Mouse (Mus musculus) heart, postnatal 0 days (tissue): ENCODE measurements around the gene Tuft1. TPM values are rescaled to one million over a fixed set of nuclear protein-coding genes. Genes with fewer than 3 reads are reported as not detected.
A peak's percentile ranks its signal among the peaks of the same experiment; 100 is the strongest.

Experiments
- ATAC-seq: fragments of 200-750 bp; cut with Nextera tagmentation; 2 replicates; pipeline ENCODE4 v1.8.0; 2017; ENCODE audit warnings: low read depth, moderate number of reproducible peaks, moderate library complexity; ENCODE audit not compliant: insufficient read depth
- DNase-seq: peaks from one replicate; pipeline ENCODE4 v3.0.0-alpha.2; 2016; ENCODE audit warnings: low spot score
- H3K27ac ChIP-seq: fragments of 300-500 bp; sonication (generic); 2 replicates; pipeline ENCODE4 v1.5.1; 2014; ENCODE audit warnings: low read depth, mild to moderate bottlenecking
- H3K27me3 ChIP-seq: fragments of 300-500 bp; sonication (generic); 2 replicates; pipeline ENCODE4 v1.6.1; 2014; ENCODE audit warnings: low read length, mixed read lengths; ENCODE audit not compliant: control insufficient read depth, insufficient read depth
- H3K36me3 ChIP-seq: fragments of 300-500 bp; sonication (generic); replicated peaks from 2 replicates; pipeline ENCODE4 v1.6.1; 2014; ENCODE audit warnings: low read length, mixed read lengths; ENCODE audit not compliant: control insufficient read depth, insufficient read depth
- H3K4me1 ChIP-seq: fragments of 300-500 bp; sonication (generic); 2 replicates; pipeline ENCODE4 v1.6.1; 2014; ENCODE audit warnings: antibody characterized with exemption; ENCODE audit not compliant: control insufficient read depth, insufficient read depth
- H3K4me2 ChIP-seq: fragments of 300-500 bp; sonication (generic); 2 replicates; pipeline ENCODE4 v1.6.1; 2014; ENCODE audit warnings: low read depth, mild to moderate bottlenecking, low read length, moderate library complexity
- H3K4me3 ChIP-seq: fragments of 300-500 bp; sonication (generic); 2 replicates; pipeline ENCODE4 v1.5.1; 2014; ENCODE audit warnings: low read depth, low read length
- H3K9ac ChIP-seq: fragments of 300-500 bp; sonication (generic); replicated peaks from 2 replicates; pipeline ENCODE4 v1.6.1; 2014; ENCODE audit warnings: low read depth, low read length, mixed read lengths
- H3K9me3 ChIP-seq: fragments of 300-500 bp; sonication (generic); replicated peaks from 2 replicates; pipeline ENCODE4 v1.6.1; 2016; ENCODE audit warnings: low read length; ENCODE audit not compliant: control insufficient read depth
- CTCF ChIP-seq: IDR thresholded peaks from 2 replicates; pipeline ENCODE4 v1.5.1; 2016; ENCODE audit warnings: antibody characterized with exemption, control low read depth, low read depth
- EP300 ChIP-seq: IDR thresholded peaks from 2 replicates; pipeline ENCODE4 v1.6.1; 2016; ENCODE audit warnings: antibody characterized with exemption, low read depth
- WGBS: fragments of 180-500 bp; shearing (Covaris S2); extraction: QIAGEN DNeasy Blood & Tissue Kit; methylation state at CpG from one replicate; pipeline ENCODE4 v1.1.7; 2014; 5-methylcytosine and 5-hydroxymethylcytosine counted together
- polyA plus RNA-seq: library from polyadenylated mRNA; unstranded; fragments of >200 nt; fragmentation: Nextera tagmentation; extraction: Ambion mirVana; gene quantifications from 2 replicates; pipeline ENCODE4 v1.2.1, GENCODE M21; 2015
- total RNA-seq: library from RNA; depleted of rRNA; stranded (reverse); fragments of >200 nt; gene quantifications from 2 replicates; pipeline ENCODE4 v1.2.3, GENCODE M21; 2014; ENCODE audit warnings: low replicate concordance

The Tuft1 gene
- total and polyA plus RNA-seq, 2 experiments from 2014 or later: 4.8 to 29.0 TPM

GRCm38 (mm10) chr3:94601959-94602358, 56.7 kb downstream of the Tuft1 start:
- DNase-seq (peak; percentile 57), ATAC-seq (no peak)
- Histone ChIP-seq H3K9ac (no peak overlapping the region), H3K27me3 (no peaks in the 10 kb centered on the region), H3K4me2 (no peak overlapping the region), H3K4me3 (no peak overlapping the region), H3K9me3 (no peaks in the 10 kb centered on the region), H3K4me1 (no peaks in the 10 kb centered on the region), H3K27ac (no peak overlapping the region), H3K36me3 (no peaks in the 10 kb centered on the region)
- TF ChIP-seq CTCF (peak; percentile 71), EP300 (no peak)
- WGBS: 4% methylated on average over 4 of the region's 4 CpGs

- no peak overlapping the region for H3K4me2 ChIP-seq
- DNase-seq: no peak
- no peaks in the 10 kb centered on the region for H3K4me1 ChIP-seq
- TF ChIP-seq CTCF (no peak), EP300 (no peak)
- H3K9me3 ChIP-seq: no peaks in the 10 kb centered on the region
- no peak overlapping the region for H3K9ac ChIP-seq
- H3K36me3 ChIP-seq: no peaks in the 10 kb centered on the region
- no peak for ATAC-seq
- H3K4me3 ChIP-seq: no peak overlapping the region
- no peak overlapping the region for H3K27ac ChIP-seq
- no peaks in the 10 kb centered on the region for H3K27me3 ChIP-seq
- WGBS: 63% methylated on average over 3 of the region's 3 CpGs
Measured at GRCm38 (mm10) chr3:94597224-94597779, 61.4 kb downstream of the Tuft1 start.

- Histone ChIP-seq H3K27me3 (no peaks in the 10 kb centered on the region), H3K9me3 (no peaks in the 10 kb centered on the region), H3K4me1 (no peaks in the 10 kb centered on the region), H3K27ac (no peak overlapping the region), H3K4me2 (no peak overlapping the region), H3K4me3 (no peak overlapping the region), H3K9ac (no peak overlapping the region), H3K36me3 (no peaks in the 10 kb centered on the region)
- ATAC-seq (no peak), DNase-seq (no peak)
- 75% methylated on average over 6 of the region's 6 CpGs for WGBS
- TF ChIP-seq EP300 (no peak), CTCF (no peak)
Measured at GRCm38 (mm10) chr3:94595871-94596287, 62.8 kb downstream of the Tuft1 start.

GRCm38 (mm10) chr3:94591066-94591465, 67.6 kb downstream of the Tuft1 start:
- H3K4me2 ChIP-seq: no peak overlapping the region
- H3K4me3 ChIP-seq: no peak overlapping the region
- TF ChIP-seq CTCF (no peak), EP300 (no peak)
- H3K27ac ChIP-seq: no peak overlapping the region
- DNase-seq (no peak), ATAC-seq (no peak)
- H3K4me1 ChIP-seq: no peaks in the 10 kb centered on the region
- no peak overlapping the region for H3K9ac ChIP-seq
- no peaks in the 10 kb centered on the region for H3K9me3 ChIP-seq
- H3K36me3 ChIP-seq: no peaks in the 10 kb centered on the region
- WGBS: 70% methylated on average over 5 of the region's 5 CpGs
- H3K27me3 ChIP-seq: no peaks in the 10 kb centered on the region

- Histone ChIP-seq H3K4me2 (no peak overlapping the region), H3K4me1 (no peaks in the 10 kb centered on the region), H3K27me3 (no peaks in the 10 kb centered on the region), H3K36me3 (no peaks in the 10 kb centered on the region), H3K27ac (no peak overlapping the region), H3K9ac (no peak overlapping the region), H3K9me3 (no peaks in the 10 kb centered on the region), H3K4me3 (no peak overlapping the region)
- DNase-seq (no peak), ATAC-seq (no peak)
- TF ChIP-seq CTCF (no peak), EP300 (no peak)
- 70% methylated on average over 5 of the region's 5 CpGs for WGBS
Measured at GRCm38 (mm10) chr3:94587962-94588361, 70.7 kb downstream of the Tuft1 start.

GRCm38 (mm10) chr3:94582944-94583343, 75.7 kb downstream of the Tuft1 start:
- Histone ChIP-seq H3K9ac (no peak overlapping the region), H3K9me3 (no peaks in the 10 kb centered on the region), H3K36me3 (no peaks in the 10 kb centered on the region), H3K4me1 (peaks cover 11% of the 10 kb centered on the region), H3K4me2 (no peak overlapping the region), H3K4me3 (peak overlapping the region; percentile 72), H3K27me3 (no peaks in the 10 kb centered on the region), H3K27ac (no peak overlapping the region)
- no peak for DNase-seq
- 69% methylated on average over 7 of the region's 7 CpGs for WGBS
- no peak for ATAC-seq
- TF ChIP-seq CTCF (no peak), EP300 (no peak)
